Mouse (Mus musculus) erythroblast, embryonic 14.5 days (primary cell): ENCODE measurements around the gene Ankrd34a.

ENCODE experiments used
- GATA1 ChIP-seq: IDR thresholded peaks from 2 replicates; pipeline ENCODE4 v1.6.1; 2012; ENCODE audit warnings: low read length, inconsistent platforms, mixed read lengths
- TAL1 ChIP-seq: IDR thresholded peaks from 3 replicates; pipeline ENCODE4 v1.6.1; 2012; ENCODE audit warnings: low read length, inconsistent platforms, mixed read lengths

- no peak for TF ChIP-seq GATA1
- no peak for TF ChIP-seq TAL1
Observed at GRCm38 (mm10) chr3:96563911-96564632, 32.4 kb upstream of the Ankrd34a start.
